Mouse (Mus musculus) C2C12 (cell line): ENCODE results near the gene Gpr135.

Source experiments
- CEBPB ChIP-seq: IDR thresholded peaks from one replicate; pipeline ENCODE4 v1.6.1; 2011; ENCODE audit warnings: low read depth, mild to moderate bottlenecking, control low read depth, moderate library complexity
- CTCF ChIP-seq: IDR thresholded peaks from one replicate; pipeline ENCODE4 v1.5.1; 2011; ENCODE audit not compliant: control insufficient read depth, insufficient read depth, insufficient read length
- MAX ChIP-seq: IDR thresholded peaks from one replicate; pipeline ENCODE4 v1.6.1; 2011; ENCODE audit warnings: mild to moderate bottlenecking, control low read depth
- MYOG ChIP-seq: IDR thresholded peaks from one replicate; pipeline ENCODE4 v1.6.1; 2011; ENCODE audit not compliant: control insufficient read depth, insufficient read length; ENCODE audit errors: extremely low read depth
- USF1 ChIP-seq: IDR thresholded peaks from one replicate; pipeline ENCODE4 v1.6.1; 2011; ENCODE audit warnings: low read depth, mild to moderate bottlenecking, control low read depth, moderate library complexity

DNA sequence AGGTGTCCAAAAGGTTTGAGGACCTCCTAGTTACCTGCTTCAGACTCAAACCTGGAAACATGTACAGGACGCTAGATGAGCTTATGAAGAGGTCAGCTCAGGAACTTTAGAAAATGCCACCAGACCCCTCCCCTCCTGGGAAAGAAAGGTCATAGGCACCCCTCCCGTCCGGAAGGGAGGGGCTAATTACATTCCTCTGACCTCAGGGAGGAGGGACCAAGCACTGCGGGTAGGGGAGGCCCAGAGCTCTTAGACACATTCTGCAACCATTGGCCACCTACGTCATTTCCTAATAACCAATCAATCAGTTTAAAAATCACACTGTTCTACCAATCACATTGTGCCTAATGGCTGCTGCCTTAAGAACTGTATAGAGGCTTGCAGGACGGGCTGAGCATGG, 18.4 kb downstream of the Gpr135 start:
- TF ChIP-seq CTCF (no peak), USF1 (no peak), CEBPB (no peak), MAX (no peak), MYOG (no peak)
